Mouse (Mus musculus): ENCODE results near the gene Tmem131. TPM values are rescaled to one million over a fixed set of nuclear protein-coding genes. Genes with fewer than 3 reads are reported as not detected.
A peak's percentile ranks its signal among the peaks of the same experiment; 100 is the strongest.

The Tmem131 gene
- polyA plus RNA-seq, 1 experiment from 2014 or later, result 14.7 TPM

DNA sequence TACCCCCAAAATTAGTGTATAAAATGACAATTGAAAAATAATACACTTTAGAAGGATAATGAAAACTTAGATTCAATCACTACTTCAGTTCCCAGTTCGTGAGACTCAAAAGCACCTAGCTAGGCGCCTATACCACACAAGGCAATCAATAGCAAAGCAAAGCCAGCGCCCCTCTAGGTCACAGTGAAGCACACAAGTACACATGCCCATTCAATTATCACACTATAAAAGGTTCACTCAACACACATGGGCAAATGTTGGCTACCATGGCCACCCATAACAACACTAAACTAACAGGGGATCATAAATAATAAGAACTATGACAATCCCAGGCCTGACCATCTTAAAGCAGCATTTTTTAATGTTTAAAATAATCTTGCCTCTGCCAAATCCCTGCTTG lies 5.8 kb downstream of the Tmem131 start:
- Histone ChIP-seq H3K9me3 (replicated peaks) (no peaks in the 10 kb centered on the region), H3K4me1 (peaks cover 30% of the 10 kb centered on the region), H3K36me3 (no peaks in the 10 kb centered on the region), H3K9ac (no peak overlapping the region), H3K27me3 (no peaks in the 10 kb centered on the region), H3K4me2 (replicated peaks) (peak overlapping the region; percentile 59), H3K27ac (replicated peaks) (no peak overlapping the region; the same call in 1 of the 2 replicates), H3K4me3 (replicated peaks) (peak overlapping the region; percentile 98)
- ATAC-seq (ENCODE audit: insufficient number of reproducible peaks, low FRiP score, low TSS enrichment, low read depth), result no peak
- WGBS, result 22% methylated on average over 3 of the region's 3 CpGs

DNA sequence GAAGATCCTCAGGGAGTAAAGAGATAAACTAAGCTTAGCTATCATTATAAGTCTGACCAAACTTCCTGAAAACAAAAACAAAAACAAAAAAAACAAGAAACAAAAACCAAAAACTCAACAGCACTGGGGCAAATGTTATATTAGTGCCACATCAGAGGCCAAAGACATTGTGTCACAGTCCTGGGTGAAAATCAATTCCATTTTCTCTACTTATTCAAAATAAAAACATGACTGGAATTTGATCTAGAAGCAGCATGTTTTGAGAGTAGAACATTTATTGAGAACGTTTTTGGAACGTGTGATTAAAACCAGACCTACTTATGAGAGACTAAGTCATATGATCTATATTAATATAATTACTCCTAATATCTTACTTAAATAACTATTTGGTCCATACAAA lies 6.5 kb downstream of the Tmem131 start:
- 9% methylated on average over 2 of the region's 2 CpGs for WGBS
- Histone ChIP-seq H3K4me1 (peaks cover 30% of the 10 kb centered on the region), H3K4me2 (replicated peaks) (peak overlapping the region; percentile 59; the same call in 1 of the 2 replicates), H3K9ac (no peak overlapping the region), H3K4me3 (replicated peaks) (no peak overlapping the region), H3K36me3 (no peaks in the 10 kb centered on the region), H3K27ac (replicated peaks) (no peak overlapping the region), H3K27me3 (no peaks in the 10 kb centered on the region), H3K9me3 (replicated peaks) (no peaks in the 10 kb centered on the region)
- no peak for ATAC-seq (ENCODE audit: insufficient number of reproducible peaks, low FRiP score, low TSS enrichment, low read depth)

DNA sequence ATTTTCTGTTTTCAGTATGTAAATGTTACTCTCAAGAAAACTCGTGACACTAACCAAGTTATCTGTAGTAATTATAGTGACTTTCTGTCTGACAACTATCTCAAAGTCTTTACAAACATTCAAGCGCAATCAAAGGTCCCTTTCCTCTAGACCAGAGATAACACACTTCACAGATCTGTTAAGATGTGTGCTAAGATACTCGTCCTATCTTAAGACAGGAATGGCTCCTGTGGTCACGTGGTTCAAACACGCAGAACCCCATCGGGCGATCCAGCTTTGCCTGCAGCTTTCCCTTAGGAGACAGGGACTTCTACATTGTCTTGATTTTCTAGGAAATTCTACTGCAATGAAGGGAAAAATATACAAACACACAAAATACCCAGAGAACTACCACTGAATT lies 6.9 kb downstream of the Tmem131 start:
- H3K9me3 ChIP-seq (replicated peaks), result no peaks in the 10 kb centered on the region
- H3K27me3 ChIP-seq, result no peaks in the 10 kb centered on the region
- H3K4me3 ChIP-seq (replicated peaks), result no peak overlapping the region
- no peak overlapping the region for H3K4me2 ChIP-seq (replicated peaks)
- H3K27ac ChIP-seq (replicated peaks), result no peak overlapping the region
- 74% methylated on average over 7 of the region's 7 CpGs for WGBS
- no peak for ATAC-seq (ENCODE audit: insufficient number of reproducible peaks, low FRiP score, low TSS enrichment, low read depth)
- H3K4me1 ChIP-seq, result peaks cover 30% of the 10 kb centered on the region
- no peaks in the 10 kb centered on the region for H3K36me3 ChIP-seq
- H3K9ac ChIP-seq, result no peak overlapping the region

DNA sequence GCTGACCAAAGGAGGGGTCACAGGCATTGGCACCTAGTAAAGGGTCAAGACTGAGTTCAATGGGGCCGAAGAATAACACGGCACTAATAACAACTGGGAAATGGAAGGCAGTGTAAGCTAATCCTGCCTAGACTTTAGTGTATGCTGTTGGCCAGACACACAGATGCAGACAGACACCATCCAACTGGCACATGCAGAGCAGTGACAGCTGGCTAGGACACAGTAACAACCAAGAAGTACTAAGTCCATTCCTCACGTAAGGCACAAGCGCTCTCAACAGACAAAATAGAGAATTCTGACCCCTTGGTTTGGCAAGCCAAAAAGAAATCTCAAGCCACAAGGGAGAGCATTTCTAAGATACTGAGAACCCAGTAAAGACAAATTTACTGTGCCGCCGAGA lies 8.7 kb downstream of the Tmem131 start:
- no peak overlapping the region for H3K4me2 ChIP-seq (replicated peaks)
- H3K27me3 ChIP-seq, result no peaks in the 10 kb centered on the region
- WGBS, result 62% methylated on average over 6 of the region's 6 CpGs
- peaks cover 29% of the 10 kb centered on the region for H3K4me1 ChIP-seq
- no peak overlapping the region for H3K4me3 ChIP-seq (replicated peaks)
- 0 out of 2 replicates have a peak overlapping the region, but pooled peaks have one; percentile 13 for H3K27ac ChIP-seq (replicated peaks)
- no peaks in the 10 kb centered on the region for H3K9me3 ChIP-seq (replicated peaks)
- H3K36me3 ChIP-seq, result no peaks in the 10 kb centered on the region
- H3K9ac ChIP-seq, result no peak overlapping the region
- no peak for ATAC-seq (ENCODE audit: insufficient number of reproducible peaks, low FRiP score, low TSS enrichment, low read depth)

DNA sequence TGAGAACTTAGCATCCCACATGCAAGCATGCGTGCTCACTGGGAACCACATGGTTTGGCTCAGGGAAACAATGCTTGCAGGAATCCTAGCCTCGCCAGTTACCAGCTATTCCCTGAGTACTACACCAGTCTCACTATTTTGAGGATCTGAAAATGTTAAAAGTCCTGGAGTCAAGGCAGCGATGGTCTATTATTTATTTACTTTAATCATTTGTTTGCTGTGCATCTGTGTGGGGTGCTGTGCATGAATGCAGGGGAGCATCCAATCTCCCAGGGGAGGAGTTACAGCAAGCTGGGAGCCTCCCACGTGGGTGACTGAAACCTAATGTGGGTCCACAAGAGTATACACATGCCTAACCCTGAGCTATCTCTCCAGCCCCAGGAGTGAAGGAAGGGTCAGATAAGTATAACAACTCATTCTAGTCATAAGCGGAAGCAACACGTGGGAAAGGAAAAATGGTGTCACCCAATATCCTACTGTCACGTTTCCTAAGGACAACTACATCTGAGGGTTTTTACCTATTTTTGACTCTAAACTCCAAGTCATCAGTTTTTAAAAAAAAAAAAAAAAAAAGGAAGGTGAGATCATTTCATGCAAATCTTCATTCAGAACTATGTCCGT lies 9.4 kb downstream of the Tmem131 start:
- ATAC-seq (ENCODE audit: insufficient number of reproducible peaks, low FRiP score, low TSS enrichment, low read depth), result no peak
- WGBS, result 71% methylated on average over 8 of the region's 8 CpGs
- H3K27me3 ChIP-seq, result no peaks in the 10 kb centered on the region

DNA sequence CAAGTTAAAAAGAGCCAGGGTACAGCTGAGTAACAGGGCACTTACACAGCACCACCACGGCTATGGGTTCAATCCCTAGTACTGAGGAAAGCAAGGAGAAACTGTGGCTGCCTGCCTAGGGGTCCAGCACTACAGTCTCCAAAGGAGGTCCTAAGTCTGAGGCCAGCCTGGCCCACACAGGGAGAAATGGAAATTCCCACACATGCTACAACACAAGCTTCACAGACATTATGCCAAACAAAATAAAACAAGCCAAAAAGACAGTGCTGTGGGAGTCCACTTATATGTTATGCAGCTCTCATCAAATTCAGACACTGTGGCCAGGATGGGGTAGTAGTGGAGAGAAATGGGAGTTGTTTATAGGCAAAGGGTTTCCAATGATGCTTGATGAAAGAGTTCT lies 11.2 kb downstream of the Tmem131 start:
- Histone ChIP-seq H3K9ac (no peak overlapping the region), H3K9me3 (replicated peaks) (no peaks in the 10 kb centered on the region), H3K4me2 (replicated peaks) (no peak overlapping the region), H3K27me3 (no peaks in the 10 kb centered on the region), H3K36me3 (no peaks in the 10 kb centered on the region), H3K4me3 (replicated peaks) (no peak overlapping the region), H3K27ac (replicated peaks) (no peak overlapping the region), H3K4me1 (peaks cover 24% of the 10 kb centered on the region)
- WGBS, result 88% methylated on average over 1 of the region's 1 CpGs
- no peak for ATAC-seq (ENCODE audit: insufficient number of reproducible peaks, low FRiP score, low TSS enrichment, low read depth)

More for the DNA sequence above, 9.4 kb downstream of the Tmem131 start:
- H3K27ac ChIP-seq (replicated peaks), result no peak overlapping the region
- no peak overlapping the region for H3K4me3 ChIP-seq (replicated peaks)
- no peak overlapping the region for H3K9ac ChIP-seq
- H3K9me3 ChIP-seq (replicated peaks), result no peaks in the 10 kb centered on the region
- no peaks in the 10 kb centered on the region for H3K36me3 ChIP-seq
- H3K4me2 ChIP-seq (replicated peaks), result no peak overlapping the region
- H3K4me1 ChIP-seq, result peaks cover 29% of the 10 kb centered on the region

DNA sequence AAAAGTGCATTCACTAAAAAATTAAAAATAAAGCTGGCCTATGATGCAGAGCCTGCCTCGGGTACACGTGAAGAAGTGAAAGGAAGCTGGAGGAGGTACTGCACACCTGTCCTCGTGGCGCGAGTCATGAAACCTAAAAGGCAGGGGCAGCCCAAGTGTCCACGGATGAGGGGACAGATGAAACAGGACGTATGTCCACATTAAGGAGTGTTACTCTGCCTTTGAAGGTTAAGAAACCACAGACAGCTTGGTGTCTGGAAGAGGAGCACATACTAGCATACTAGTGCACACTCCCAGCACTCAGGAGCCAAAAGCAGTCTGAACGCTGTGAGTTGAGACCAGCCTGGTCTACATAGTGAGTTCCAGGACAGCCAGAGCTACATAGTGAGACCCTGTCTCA lies 12.6 kb downstream of the Tmem131 start:
- 79% methylated on average over 8 of the region's 8 CpGs for WGBS

DNA sequence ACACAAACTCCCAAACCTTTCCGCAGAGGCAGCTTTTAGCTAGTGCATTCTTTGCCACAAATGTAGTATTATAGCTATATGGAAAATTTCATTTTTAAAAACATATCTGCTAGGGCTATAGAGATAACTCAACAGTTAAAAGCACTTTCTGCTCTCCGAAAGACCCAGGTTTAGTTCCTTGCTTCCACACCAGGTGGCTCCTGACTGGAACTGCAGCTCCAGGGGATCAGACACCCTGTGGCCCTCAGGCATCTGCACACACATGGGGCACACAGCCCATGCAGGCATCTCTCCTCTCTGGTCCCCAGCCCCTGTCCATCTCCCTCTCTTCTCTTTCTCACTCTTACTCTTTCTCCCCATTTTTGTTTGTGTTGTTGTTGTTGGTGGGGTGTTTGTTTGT lies 13.5 kb downstream of the Tmem131 start:
- Histone ChIP-seq H3K4me1 (peaks cover 21% of the 10 kb centered on the region; the same call in 1 of the 2 replicates), H3K27me3 (no peaks in the 10 kb centered on the region), H3K4me2 (replicated peaks) (no peak overlapping the region), H3K36me3 (no peaks in the 10 kb centered on the region), H3K27ac (replicated peaks) (no peak overlapping the region), H3K9ac (no peak overlapping the region), H3K9me3 (replicated peaks) (no peaks in the 10 kb centered on the region), H3K4me3 (replicated peaks) (no peak overlapping the region)
- 77% methylated on average over 2 of the region's 2 CpGs for WGBS
- no peak for ATAC-seq (ENCODE audit: insufficient number of reproducible peaks, low FRiP score, low TSS enrichment, low read depth)

More for the DNA sequence above, 12.6 kb downstream of the Tmem131 start:
- Histone ChIP-seq H3K27me3 (no peaks in the 10 kb centered on the region), H3K27ac (replicated peaks) (no peak overlapping the region), H3K9me3 (replicated peaks) (no peaks in the 10 kb centered on the region), H3K36me3 (no peaks in the 10 kb centered on the region), H3K4me3 (replicated peaks) (no peak overlapping the region), H3K4me2 (replicated peaks) (no peak overlapping the region), H3K9ac (no peak overlapping the region), H3K4me1 (peaks cover 21% of the 10 kb centered on the region; the same call in 1 of the 2 replicates)
- ATAC-seq (ENCODE audit: insufficient number of reproducible peaks, low FRiP score, low TSS enrichment, low read depth), result no peak

DNA sequence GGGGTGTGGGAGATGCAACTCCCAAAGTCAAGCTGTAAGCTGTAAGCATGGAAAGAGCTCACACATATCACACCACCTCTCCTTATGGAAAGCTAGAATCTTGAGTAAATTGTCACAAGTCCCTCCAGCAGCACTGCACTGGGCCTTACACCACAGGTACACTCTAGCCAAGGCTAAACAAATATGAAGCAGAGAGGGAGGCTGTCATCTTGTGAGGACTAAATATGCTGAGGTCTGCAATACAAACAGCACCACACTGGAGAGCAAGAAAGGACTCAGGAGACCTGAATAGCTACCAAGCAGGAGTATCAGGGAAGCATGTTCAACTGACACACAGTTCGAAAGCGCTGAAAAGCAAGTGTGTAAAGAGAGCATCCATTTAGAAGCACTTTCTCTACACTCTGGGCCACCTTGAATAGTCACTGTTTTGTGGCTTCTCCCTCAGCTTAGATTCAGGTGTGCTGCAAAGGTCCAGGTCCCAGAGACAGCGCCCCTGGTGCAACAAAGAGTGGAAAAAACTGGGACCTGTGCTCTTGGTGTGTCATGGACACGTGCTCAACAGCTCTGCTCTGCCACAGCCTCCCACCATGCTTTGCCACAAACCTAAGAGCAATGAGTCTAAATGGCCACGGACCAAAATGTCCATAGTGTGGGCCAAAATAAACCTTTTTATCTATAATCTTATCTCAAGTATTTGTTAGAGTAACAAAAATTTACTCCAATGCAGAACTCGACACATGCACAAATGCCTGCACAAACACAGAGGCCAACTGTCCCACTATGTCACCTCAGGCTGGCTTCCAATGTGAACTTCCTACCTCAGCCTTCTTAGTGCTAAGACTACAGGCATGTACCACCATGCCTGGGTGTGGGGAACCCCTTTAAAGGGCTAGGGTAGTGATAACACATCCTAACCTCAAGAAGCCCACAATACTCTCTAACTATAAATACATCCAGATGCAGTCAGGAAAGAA lies 14.8 kb downstream of the Tmem131 start:
- H3K9ac ChIP-seq, result no peak overlapping the region
- WGBS, result 84% methylated on average over 6 of the region's 6 CpGs
- no peak overlapping the region for H3K4me2 ChIP-seq (replicated peaks)
- H3K27me3 ChIP-seq, result no peaks in the 10 kb centered on the region
- no peaks in the 10 kb centered on the region for H3K9me3 ChIP-seq (replicated peaks)
- no peak overlapping the region for H3K4me3 ChIP-seq (replicated peaks)
- H3K27ac ChIP-seq (replicated peaks), result no peak overlapping the region
- no peak for ATAC-seq (ENCODE audit: insufficient number of reproducible peaks, low FRiP score, low TSS enrichment, low read depth)
- peaks cover 11% of the 10 kb centered on the region; the same call in 1 of the 2 replicates for H3K4me1 ChIP-seq
- no peaks in the 10 kb centered on the region for H3K36me3 ChIP-seq

DNA sequence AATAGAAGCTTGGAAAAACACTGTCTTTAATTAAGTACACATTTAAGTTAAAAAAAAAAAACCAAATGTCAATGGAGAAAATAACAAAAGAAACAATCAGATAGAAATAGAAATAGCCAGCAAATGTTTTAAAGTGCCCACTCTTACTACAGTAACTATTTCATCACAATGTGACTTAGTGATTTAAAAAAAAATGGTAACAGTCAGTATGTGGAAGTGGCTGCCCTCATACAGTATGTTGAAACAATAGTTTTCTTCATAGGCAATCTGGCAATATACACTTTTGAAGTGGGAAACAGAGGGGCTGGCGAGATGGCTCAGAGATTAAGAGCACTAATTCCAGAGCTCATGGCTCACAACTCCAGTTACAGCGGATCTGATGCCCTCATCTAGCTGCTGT lies 15.9 kb downstream of the Tmem131 start:
- 67% methylated on average over 2 of the region's 2 CpGs for WGBS
- no peak for ATAC-seq (ENCODE audit: insufficient number of reproducible peaks, low FRiP score, low TSS enrichment, low read depth)
- no peaks in the 10 kb centered on the region for H3K27me3 ChIP-seq
- H3K36me3 ChIP-seq, result no peaks in the 10 kb centered on the region
- H3K4me2 ChIP-seq (replicated peaks), result no peak overlapping the region
- no peak overlapping the region for H3K9ac ChIP-seq
- H3K27ac ChIP-seq (replicated peaks), result no peak overlapping the region
- H3K4me1 ChIP-seq, result peaks cover 11% of the 10 kb centered on the region; the same call in 1 of the 2 replicates
- no peaks in the 10 kb centered on the region for H3K9me3 ChIP-seq (replicated peaks)
- H3K4me3 ChIP-seq (replicated peaks), result no peak overlapping the region

DNA sequence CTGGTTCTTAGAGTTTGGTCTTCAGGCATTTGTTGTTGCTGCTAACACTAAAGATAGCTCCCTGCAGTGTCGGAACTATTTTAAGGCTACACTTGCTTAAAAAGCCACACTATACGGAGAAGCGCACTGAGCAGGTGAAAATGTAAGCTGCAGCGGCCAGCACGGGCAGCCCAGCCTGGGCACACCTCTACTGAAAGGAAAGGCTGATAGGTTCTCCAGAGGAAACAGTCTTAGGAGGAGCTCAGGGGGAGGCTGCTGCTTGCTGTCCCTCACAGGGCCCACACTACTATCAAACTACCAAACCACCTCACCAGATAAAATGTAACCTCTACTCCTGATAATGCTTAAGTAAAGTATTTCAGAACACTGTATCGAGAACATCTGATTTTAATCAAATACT lies 16.7 kb downstream of the Tmem131 start:
- Histone ChIP-seq H3K9ac (no peak overlapping the region), H3K4me3 (replicated peaks) (no peak overlapping the region), H3K36me3 (no peaks in the 10 kb centered on the region), H3K27ac (replicated peaks) (no peak overlapping the region; the same call in 1 of the 2 replicates), H3K4me2 (replicated peaks) (no peak overlapping the region), H3K27me3 (no peaks in the 10 kb centered on the region), H3K4me1 (peaks cover 15% of the 10 kb centered on the region; the same call in 1 of the 2 replicates), H3K9me3 (replicated peaks) (no peaks in the 10 kb centered on the region)
- WGBS, result 75% methylated on average over 6 of the region's 6 CpGs
- no peak for ATAC-seq (ENCODE audit: insufficient number of reproducible peaks, low FRiP score, low TSS enrichment, low read depth)

All from embryonic facial prominence, embryonic 15.5 days (tissue).